Mouse (Mus musculus) MEL (cell line): ENCODE data around the gene Hoxb8.

Experiments
- CHD1 ChIP-seq: IDR thresholded peaks from 2 replicates; pipeline ENCODE4 v1.6.1; 2012; ENCODE audit warnings: low read depth, mild to moderate bottlenecking, inconsistent platforms, low read length, improper control_type of control experiment
- CTCF ChIP-seq, 3 experiments: IDR thresholded peaks in 2 of 3; conservative IDR thresholded peaks in 1 of 3; 2 replicates each; pipeline ENCODE4 v1.5.1; 2011 to 2012; ENCODE audit warnings: low read length in 3 of 3, low read depth in 2 of 3, mild to moderate bottlenecking in 2 of 3, improper control_type of control experiment in 1 of 3, inconsistent platforms in 1 of 3, mixed read lengths in 1 of 3, moderate library complexity in 1 of 3; ENCODE audit not compliant: control insufficient read depth in 1 of 3, insufficient read depth in 1 of 3, poor library complexity in 1 of 3, severe bottlenecking in 1 of 3
- E2F4 ChIP-seq: IDR thresholded peaks from 2 replicates; pipeline ENCODE4 v1.6.1; 2011; ENCODE audit warnings: low read depth, low read length, improper control_type of control experiment, borderline replicate concordance
- EP300 ChIP-seq, 2 experiments: IDR thresholded peaks; 2 replicates each; pipeline ENCODE4 v1.6.1; 2011; ENCODE audit warnings: improper control_type of control experiment in 2 of 2, low read length in 2 of 2, low read depth in 1 of 2, mild to moderate bottlenecking in 1 of 2
- MAX ChIP-seq: IDR thresholded peaks from 2 replicates; pipeline ENCODE4 v1.6.1; 2011; ENCODE audit warnings: low read length, improper control_type of control experiment
- MYC ChIP-seq: IDR thresholded peaks from 2 replicates; pipeline ENCODE4 v1.6.1; 2011; ENCODE audit warnings: low read depth, mild to moderate bottlenecking, low read length, improper control_type of control experiment, moderate library complexity
- RCOR1 ChIP-seq: IDR thresholded peaks from 2 replicates; pipeline ENCODE4 v1.6.1; 2012; ENCODE audit warnings: low read depth, mild to moderate bottlenecking, inconsistent platforms, low read length, improper control_type of control experiment
- TBP ChIP-seq: IDR thresholded peaks from 2 replicates; pipeline ENCODE4 v1.8.0; 2011; ENCODE audit warnings: low read depth, low read length, improper control_type of control experiment
- TCF12 ChIP-seq: IDR thresholded peaks from 2 replicates; pipeline ENCODE4 v1.6.1; 2014; ENCODE audit warnings: low read depth, mild to moderate bottlenecking, inconsistent platforms, low read length, improper control_type of control experiment, moderate library complexity
- USF2 ChIP-seq, 2 experiments: IDR thresholded peaks; 2 replicates each; pipeline ENCODE4 v1.6.1; 2011 to 2012; ENCODE audit warnings: improper control_type of control experiment in 2 of 2, low read length in 2 of 2, borderline replicate concordance in 1 of 2, inconsistent platforms in 1 of 2, low read depth in 1 of 2, mild to moderate bottlenecking in 1 of 2; ENCODE audit not compliant: insufficient read depth in 1 of 2

DNA sequence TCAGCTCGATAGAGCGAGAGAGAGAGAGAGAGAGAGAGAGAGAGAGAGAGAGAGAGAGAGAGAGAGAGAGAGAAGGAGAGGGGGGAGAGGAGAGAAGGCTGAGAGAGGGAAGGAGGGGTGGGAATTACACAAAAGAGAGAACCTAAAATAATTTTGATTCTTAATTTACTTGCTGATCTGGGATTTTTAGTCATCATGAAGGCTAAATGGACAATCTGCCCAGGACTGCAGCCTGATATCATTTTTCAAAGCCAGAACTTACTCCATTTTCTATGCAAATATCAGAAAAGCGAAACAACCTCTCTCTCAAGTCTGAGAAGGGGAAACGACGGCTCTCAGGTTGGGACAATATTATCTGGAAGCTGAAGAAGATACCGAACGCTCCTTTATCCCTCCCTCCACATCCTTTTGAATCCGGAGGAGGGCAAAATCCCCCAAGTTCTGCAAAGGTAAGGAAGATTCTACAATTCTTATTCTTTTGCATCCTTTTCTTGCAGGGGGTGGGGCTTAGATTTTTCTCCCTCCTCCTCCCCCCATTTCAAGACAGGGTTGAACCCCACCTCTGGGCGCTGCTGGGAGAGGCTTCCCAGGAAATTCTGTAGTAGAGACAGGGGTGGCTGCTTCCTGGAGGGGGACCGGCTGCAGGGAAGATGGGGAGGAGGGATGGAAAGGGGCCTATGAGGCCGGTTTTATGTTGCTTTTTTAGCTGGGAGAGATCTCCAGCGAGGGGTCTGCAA is 11.0 kb downstream of the Hoxb8 start:
- TF ChIP-seq MYC (no peak), TBP (no peak), USF2 (IDR thresholded peaks at IDR 0.05; ENCODE audit: borderline replicate concordance in 1 of 2, insufficient read depth in 1 of 2, low read depth in 1 of 2, low read length in 2 of 2) (no peak), EP300 (IDR thresholded peaks at IDR 0.05; ENCODE audit: low read depth in 1 of 2, low read length in 2 of 2) (no peak), MAX (no peak), CHD1 (no peak), RCOR1 (no peak), TCF12 (no peak), CTCF (IDR thresholded peaks at IDR 0.05 in 2 of 3, conservative IDR thresholded peaks at IDR 0.05 in 1 of 3; ENCODE audit: control insufficient read depth in 1 of 3, insufficient read depth in 1 of 3, low read depth in 2 of 3, low read length in 3 of 3, poor library complexity in 1 of 3, severe bottlenecking in 1 of 3) (no peak), E2F4 (no peak)
